In genomic region chr11:29239353-29239752, GRCm38 (mm10) we compare ENCODE assay signal across 21 mouse cellular contexts. TPM values are rescaled to one million over a fixed set of nuclear protein-coding genes. Genes with fewer than 3 reads are reported as not detected.
DNase-seq lines count a peak whose midpoint lies in the region; TF ChIP-seq lines count a peak whose summit lies in the region.
"Had no signal": no experiment of that assay in that cellular context is flagged by ENCODE, and none has a peak within 500 bp of the region (broad histone marks: within the 10 kb centered on the region; RNA-seq: fewer than 3 reads in every experiment).

No protein-coding gene starts in this region.

- no peak overlapping the region for H3K4me2 ChIP-seq in CH12.LX (ENCODE audit: insufficient read depth, low read depth, poor library complexity, severe bottlenecking)
- H3K4me2 ChIP-seq: embryonic facial prominence, embryonic 13.5 days; embryonic facial prominence, embryonic 15.5 days; forebrain, embryonic 12.5 days had no signal

- no peak for TF ChIP-seq EP300 in CH12.LX (IDR thresholded peaks at IDR 0.05; ENCODE audit: low read length)
- TF ChIP-seq EP300 in MEL (IDR thresholded peaks at IDR 0.05; ENCODE audit: low read depth in 1 of 2, low read length in 2 of 2), result no peak

- no peak overlapping the region for H3K27ac ChIP-seq in CH12.LX (ENCODE audit: insufficient read depth, low read depth)
- H3K27ac ChIP-seq in MEL (ENCODE audit: control insufficient read depth, low read depth, low read length), result no peak overlapping the region
- H3K27ac ChIP-seq: embryonic facial prominence, embryonic 13.5 days; embryonic facial prominence, embryonic 15.5 days; forebrain, embryonic 10.5 days; forebrain, embryonic 12.5 days had no signal

- dilution Hi-C loops in CH12.LX (cut with MboI; ENCODE audit: extremely low pct_ligation_motif_present, extremely low pct_unique_long_range_greater_than_20kb, low sequenced_read_pairs), result no loop called here

- TF ChIP-seq CTCF in CH12.LX (conservative IDR thresholded peaks at IDR 0.05 in 1 of 2, IDR thresholded peaks at IDR 0.05 in 1 of 2; ENCODE audit: low read depth in 2 of 2, low read length in 2 of 2) (no peak), MEL (IDR thresholded peaks at IDR 0.05 in 2 of 3, conservative IDR thresholded peaks at IDR 0.05 in 1 of 3; ENCODE audit: control insufficient read depth in 1 of 3, insufficient read depth in 1 of 3, low read depth in 2 of 3, low read length in 3 of 3, poor library complexity in 1 of 3, severe bottlenecking in 1 of 3) (no peak)

- no peaks in the 10 kb centered on the region for H3K27me3 ChIP-seq in CH12.LX (replicated peaks)
- no peaks in the 10 kb centered on the region for H3K27me3 ChIP-seq in MEL (ENCODE audit: control insufficient read depth in 1 of 2, insufficient read depth in 2 of 2, low read length in 2 of 2)
- H3K27me3 ChIP-seq: embryonic facial prominence, embryonic 13.5 days; embryonic facial prominence, embryonic 15.5 days; forebrain, embryonic 12.5 days had no signal

- no peak for TF ChIP-seq POLR2A in CH12.LX (IDR thresholded peaks at IDR 0.05; ENCODE audit: low read depth, low read length)
- no peak for TF ChIP-seq POLR2A in MEL (IDR thresholded peaks at IDR 0.05; ENCODE audit: control insufficient read depth in 1 of 2, insufficient read depth in 1 of 2, low read depth in 1 of 2, low read length in 2 of 2, poor library complexity in 1 of 2)

- no peaks in the 10 kb centered on the region for H3K9me3 ChIP-seq in CH12.LX (replicated peaks; ENCODE audit: low read length)
- H3K9me3 ChIP-seq in MEL (replicated peaks; ENCODE audit: insufficient read depth, low read length), result no peaks in the 10 kb centered on the region
- H3K9me3 ChIP-seq: embryonic facial prominence, embryonic 13.5 days; embryonic facial prominence, embryonic 15.5 days; forebrain, embryonic 10.5 days; forebrain, embryonic 12.5 days; G1E had no signal

- peaks cover 14 to 46% of the 10 kb centered on the region in 2 experiments for H3K36me3 ChIP-seq in CH12.LX (replicated peaks in 1 of 2; ENCODE audit: control insufficient read depth in 1 of 2, insufficient read depth in 1 of 2, low read length in 1 of 2)
- H3K36me3 ChIP-seq in MEL (ENCODE audit: control insufficient read depth in 1 of 2, insufficient read depth in 2 of 2, low read length in 2 of 2), result peaks cover 0 to 12% of the 10 kb centered on the region in 2 experiments

- H3K79me2 ChIP-seq in CH12.LX (replicated peaks; ENCODE audit: control insufficient read depth, extremely low read depth, insufficient read depth, poor library complexity, severe bottlenecking), result no peaks in the 10 kb centered on the region
- no peaks in the 10 kb centered on the region for H3K79me2 ChIP-seq in MEL (ENCODE audit: control insufficient read depth, insufficient read depth, low read length, poor library complexity)

- peak; percentile 1 for DNase-seq in layer of hippocampus, adult 11-12 months (ENCODE audit: low spot score)
- DNase-seq in layer of hippocampus, adult 9-11 months, result no peak
- DNase-seq in CH12.LX (ENCODE audit: extremely low read depth) (no peak), MEL (ENCODE audit: low read depth, low spot score) (no peak)
- DNase-seq in urinary bladder, postnatal 10 days (ENCODE audit: low spot score), result no peak
- DNase-seq: adrenal gland, postnatal 10 days; adrenal gland, postnatal 25 days; B cell, adult 2 months; cerebellum, adult 11 months; cerebellum, adult 18-20 months; cerebellum, adult 8-10 months; cerebellum, adult 9-11 months; cerebellum, postnatal 14 days; cerebellum, postnatal 36 days; embryo, embryonic 11 days had no signal

- TF ChIP-seq RAD21 in CH12.LX (IDR thresholded peaks at IDR 0.05; ENCODE audit: low read depth, low read length), result no peak
- TF ChIP-seq RAD21 in MEL (IDR thresholded peaks at IDR 0.05; ENCODE audit: low read depth, low read length), result no peak

- H3K4me3 ChIP-seq in CH12.LX (replicated peaks in 1 of 3; ENCODE audit: low read depth in 2 of 3, low read length in 2 of 3, poor library complexity in 1 of 3), result no peak overlapping the region
- no peak overlapping the region for H3K4me3 ChIP-seq in MEL (ENCODE audit: control insufficient read depth in 1 of 2, insufficient read depth in 1 of 2, low read depth in 2 of 2, low read length in 2 of 2)
- H3K4me3 ChIP-seq: embryonic facial prominence, embryonic 13.5 days; embryonic facial prominence, embryonic 15.5 days; erythroblast, embryonic 14.5 days; forebrain, embryonic 10.5 days; forebrain, embryonic 12.5 days had no signal

- H3K9ac ChIP-seq in CH12.LX (ENCODE audit: insufficient read depth, low read depth) (no peak overlapping the region), MEL (ENCODE audit: control insufficient read depth, low read depth, low read length, poor library complexity, severe bottlenecking) (no peak overlapping the region)
- H3K9ac ChIP-seq: embryonic facial prominence, embryonic 13.5 days; embryonic facial prominence, embryonic 15.5 days; forebrain, embryonic 12.5 days had no signal

- H3K4me1 ChIP-seq in CH12.LX (ENCODE audit: control insufficient read depth in 1 of 2, insufficient read depth in 2 of 2) (no peaks in the 10 kb centered on the region), MEL (ENCODE audit: control insufficient read depth in 1 of 2, insufficient read depth in 2 of 2, low read length in 2 of 2) (peaks cover 0 to 2% of the 10 kb centered on the region in 2 experiments; a peak in 2 of 4 replicates)
- H3K4me1 ChIP-seq: embryonic facial prominence, embryonic 13.5 days; embryonic facial prominence, embryonic 15.5 days; forebrain, embryonic 12.5 days had no signal

- in situ Hi-C loops in CH12.LX (cut with MboI; ENCODE audit: low pct_ligation_motif_present, low pct_unique_long_range_greater_than_20kb, low sequenced_read_pairs), result no loop called here

TF ChIP-seq in CH12.LX, 34 proteins besides CTCF, POLR2A, EP300 and RAD21:
- TF ChIP-seq MAFK (IDR thresholded peaks at IDR 0.05; ENCODE audit: insufficient replicate concordance, low read length) (peak; percentile 84), USF1 (IDR thresholded peaks at IDR 0.05; ENCODE audit: low read depth, low read length) (no peak)

TF ChIP-seq in MEL, 35 proteins besides CTCF, POLR2A, EP300 and RAD21:
- TF ChIP-seq MAFK (IDR thresholded peaks at IDR 0.05; ENCODE audit: borderline replicate concordance, low read depth, low read length) (peak; percentile 66), MYB (IDR thresholded peaks at IDR 0.05; ENCODE audit: low read depth, low read length) (no peak)

RNA-seq across cellular contexts. Expression of gene Cfap36, which starts 7.9 kb away (rescaled TPM):
- total RNA-seq in CH12.LX (2012; rRNA removed) (26.5 and 27.8 TPM in 2 replicates), CH12.LX (2014; rRNA removed) (37.6 and 38.2 TPM in 2 replicates), MEL (2012; rRNA removed) (18.7 and 18.8 TPM in 2 replicates)
- polyA plus RNA-seq in CH12.LX (2012; ENCODE audit: insufficient read length, low read depth) (38.7 and 49.5 TPM in 2 replicates), MEL (2012; ENCODE audit: insufficient read depth in 1 of 2, insufficient read length in 2 of 2, low read depth in 1 of 2, low replicate concordance in 2 of 2, missing spikeins in 1 of 2) (10 to 100 TPM in 1 of 2 experiments, not detected in 1; 17.8 TPM)
